Comparison of ENCODE assay signal across 13 mouse cellular contexts in the genomic region with DNA sequence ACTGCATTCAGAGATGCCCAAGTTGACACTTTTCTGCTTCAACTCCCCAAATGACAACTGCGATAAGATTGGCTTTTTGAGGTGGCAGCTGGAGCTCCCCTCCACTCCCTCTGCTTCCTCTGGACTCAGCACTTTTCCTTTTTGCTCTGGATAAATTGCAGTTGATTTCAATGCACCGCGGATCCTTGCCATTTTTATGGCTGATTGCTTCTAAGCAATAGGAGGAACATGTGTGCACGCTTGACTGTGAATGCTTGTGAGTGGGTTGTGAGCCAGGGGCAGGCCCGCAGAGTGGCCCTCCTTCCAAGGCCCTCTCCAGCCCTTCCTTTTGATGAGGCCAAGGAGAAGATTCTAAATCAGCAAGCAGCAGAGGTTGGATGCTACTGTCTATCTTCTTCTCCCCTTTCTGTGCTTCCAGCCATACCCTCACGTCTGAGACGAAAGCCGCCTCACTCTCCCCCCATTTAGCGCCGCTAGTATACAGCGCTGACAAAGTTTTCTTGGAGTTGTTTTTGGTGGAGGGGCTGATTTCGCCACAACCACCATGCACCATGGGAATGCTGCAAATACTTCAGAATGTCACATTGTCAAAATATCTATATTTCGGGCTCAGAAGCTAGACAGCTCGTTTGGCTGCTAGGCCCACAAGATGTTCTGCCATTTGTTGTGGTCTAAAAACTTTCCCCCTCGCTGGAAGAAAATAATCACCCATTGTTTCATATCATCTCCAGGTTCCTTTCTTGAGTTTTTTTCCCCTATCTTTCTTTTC.
DNase-seq lines count a peak whose midpoint lies in the region; ATAC-seq and TF ChIP-seq lines count a peak whose summit lies in the region.
"Had no signal": no experiment of that assay in that cellular context is flagged by ENCODE, and none has a peak within 500 bp of the region (broad histone marks: within the 10 kb centered on the region; RNA-seq: fewer than 3 reads in every experiment).

No protein-coding gene starts in this region.

- H3K27me3 ChIP-seq in forebrain, embryonic 16.5 days (replicated peaks; ENCODE audit: control insufficient read depth, insufficient read depth, low read length), result no peaks in the 10 kb centered on the region
- H3K27me3 ChIP-seq in neural tube, embryonic 14.5 days (ENCODE audit: control insufficient read depth, insufficient read depth, low read length), result no peaks in the 10 kb centered on the region
- no peaks in the 10 kb centered on the region for H3K27me3 ChIP-seq in intestine, embryonic 16.5 days (replicated peaks; ENCODE audit: control insufficient read depth, insufficient read depth, low read length)
- H3K27me3 ChIP-seq: embryonic facial prominence, embryonic 13.5 days had no signal

- H3K4me1 ChIP-seq in brown adipose tissue, adult 24 weeks (ENCODE audit: control insufficient read depth, insufficient read depth, insufficient read length, low read length), result peaks cover 9% of the 10 kb centered on the region
- H3K4me1 ChIP-seq in forebrain, embryonic 16.5 days (replicated peaks; ENCODE audit: control insufficient read depth, insufficient read depth, low read length), result peaks cover 20% of the 10 kb centered on the region
- H3K4me1 ChIP-seq in neural tube, embryonic 14.5 days (ENCODE audit: control insufficient read depth, insufficient read depth, low read length), result peaks cover 19% of the 10 kb centered on the region
- H3K4me1 ChIP-seq in intestine, embryonic 16.5 days (ENCODE audit: control insufficient read depth, insufficient read depth, low read length), result no peaks in the 10 kb centered on the region

- no peak overlapping the region for H3K4me3 ChIP-seq in left cerebral cortex, adult 2 months
- H3K4me3 ChIP-seq in brown adipose tissue, adult 24 weeks (ENCODE audit: insufficient read depth, low read depth, low read length), result no peak overlapping the region
- H3K4me3 ChIP-seq in forebrain, embryonic 16.5 days (replicated peaks; ENCODE audit: low read length), result no peak overlapping the region
- no peak overlapping the region for H3K4me3 ChIP-seq in neural tube, embryonic 14.5 days (ENCODE audit: low read depth, low read length)
- H3K4me3 ChIP-seq in intestine, embryonic 16.5 days (ENCODE audit: low read length), result no peak overlapping the region
- H3K4me3 ChIP-seq: embryonic facial prominence, embryonic 13.5 days had no signal

- intact Hi-C loops in left cerebral cortex, adult 2 months (cut with DNase I), result no loop called here

- no peak for DNase-seq in left cerebral cortex, adult 2 months (ENCODE audit: extremely low spot score in 1 of 2, low spot score in 2 of 2)
- no peak for DNase-seq in left cerebral cortex, adult 9 months (ENCODE audit: low spot score in 2 of 2)
- no peak for DNase-seq in urinary bladder, adult 18-20 months (ENCODE audit: low spot score in 2 of 2)
- DNase-seq: cerebellum, postnatal 25 days; gastrocnemius, postnatal 36 days; kidney, adult 9 months had no signal

- H3K4me2 ChIP-seq in forebrain, embryonic 16.5 days (ENCODE audit: low read length), result no peak overlapping the region
- H3K4me2 ChIP-seq in neural tube, embryonic 14.5 days (ENCODE audit: low read depth, low read length), result no peak overlapping the region
- H3K4me2 ChIP-seq in intestine, embryonic 16.5 days (ENCODE audit: low read depth, low read length), result no peak overlapping the region
- H3K4me2 ChIP-seq: embryonic facial prominence, embryonic 13.5 days; liver, embryonic 11.5 days had no signal

- ATAC-seq in forebrain, embryonic 16.5 days, result peak; percentile 68
- ATAC-seq in neural tube, embryonic 14.5 days (ENCODE audit: low read depth), result no peak
- ATAC-seq in intestine, embryonic 16.5 days, result no peak
- ATAC-seq: activated CD4-positive, CD25-positive, alpha-beta regulatory T cell, adult 4 months had no signal

- TF ChIP-seq CTCF in left cerebral cortex, adult 2 months (IDR thresholded peaks at IDR 0.05), result no peak

- 46% methylated on average over 15 of the region's 15 CpGs for WGBS in forebrain, embryonic 16.5 days
- 65% methylated on average over 15 of the region's 15 CpGs for WGBS in neural tube, embryonic 14.5 days
- 82% methylated on average over 15 of the region's 15 CpGs for WGBS in intestine, embryonic 16.5 days

- no peaks in the 10 kb centered on the region for H3K36me3 ChIP-seq in forebrain, embryonic 16.5 days (ENCODE audit: control insufficient read depth, insufficient read depth)
- no peaks in the 10 kb centered on the region for H3K36me3 ChIP-seq in neural tube, embryonic 14.5 days (ENCODE audit: control insufficient read depth, insufficient read depth, low read length)
- no peaks in the 10 kb centered on the region for H3K36me3 ChIP-seq in intestine, embryonic 16.5 days (ENCODE audit: control insufficient read depth, insufficient read depth, low read length)
- H3K36me3 ChIP-seq: embryonic facial prominence, embryonic 13.5 days had no signal

- H3K9me3 ChIP-seq in forebrain, embryonic 16.5 days (ENCODE audit: control insufficient read depth, low read length), result no peaks in the 10 kb centered on the region
- no peaks in the 10 kb centered on the region for H3K9me3 ChIP-seq in neural tube, embryonic 14.5 days (ENCODE audit: control insufficient read depth, low read length)
- H3K9me3 ChIP-seq in intestine, embryonic 16.5 days (ENCODE audit: control insufficient read depth, low read length), result no peaks in the 10 kb centered on the region
- H3K9me3 ChIP-seq: embryonic facial prominence, embryonic 13.5 days had no signal

- no peak overlapping the region for H3K9ac ChIP-seq in forebrain, embryonic 16.5 days (replicated peaks; ENCODE audit: low read depth, low read length)
- no peak overlapping the region for H3K9ac ChIP-seq in neural tube, embryonic 14.5 days (replicated peaks; ENCODE audit: low read depth, low read length)
- H3K9ac ChIP-seq in intestine, embryonic 16.5 days (ENCODE audit: low read depth, low read length), result no peak overlapping the region
- H3K9ac ChIP-seq: embryonic facial prominence, embryonic 13.5 days had no signal

- H3K27ac ChIP-seq in left cerebral cortex, adult 2 months, result peak overlapping the region; percentile 37
- H3K27ac ChIP-seq in brown adipose tissue, adult 24 weeks (replicated peaks; ENCODE audit: low read depth, low read length), result 0 out of 2 replicates have a peak overlapping the region, but pooled peaks have one; percentile 12
- peak overlapping the region; percentile 45; the same call in 1 of the 2 replicates for H3K27ac ChIP-seq in forebrain, embryonic 16.5 days (ENCODE audit: low read length)
- peak overlapping the region; percentile 22; the same call in 1 of the 2 replicates for H3K27ac ChIP-seq in neural tube, embryonic 14.5 days (ENCODE audit: low read depth, low read length)
- H3K27ac ChIP-seq in intestine, embryonic 16.5 days (ENCODE audit: low read length), result no peak overlapping the region
- H3K27ac ChIP-seq: embryonic facial prominence, embryonic 13.5 days had no signal
